Mouse (Mus musculus): ENCODE results near the gene Antxr1. TPM values are rescaled to one million over a fixed set of nuclear protein-coding genes. Genes with fewer than 3 reads are reported as not detected.

The Antxr1 gene
- total and polyA plus RNA-seq, 2 experiments = 0.28 to 0.92 TPM

DNA sequence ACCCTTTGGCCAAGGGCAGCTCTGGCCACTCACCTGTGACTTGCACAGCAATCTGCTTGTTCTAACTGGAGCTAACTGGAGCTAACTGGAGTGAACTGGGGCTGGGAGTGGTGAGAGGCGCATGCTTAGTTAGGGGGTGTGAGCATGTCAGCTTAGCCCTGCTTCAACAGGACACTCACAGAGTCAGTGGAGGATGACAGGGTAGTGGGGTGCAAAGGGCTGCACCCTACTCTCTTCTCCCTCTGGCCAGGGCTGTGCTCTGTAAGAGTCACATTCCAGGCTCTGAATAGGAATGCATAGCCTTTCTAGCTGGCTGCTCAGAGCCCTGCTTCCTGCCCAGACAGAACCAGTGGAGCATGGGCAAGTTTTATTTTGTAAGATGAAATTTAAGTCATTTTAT, 110.3 kb downstream of the Antxr1 start:
- Histone ChIP-seq H3K27ac (replicated peaks; ENCODE audit: insufficient read depth, low read depth, low read length) (no peak overlapping the region), H3K4me1 (ENCODE audit: control insufficient read depth, insufficient read depth, low read length) (no peaks in the 10 kb centered on the region)
- 91% methylated on average over 1 of the region's 1 CpGs for WGBS

DNA sequence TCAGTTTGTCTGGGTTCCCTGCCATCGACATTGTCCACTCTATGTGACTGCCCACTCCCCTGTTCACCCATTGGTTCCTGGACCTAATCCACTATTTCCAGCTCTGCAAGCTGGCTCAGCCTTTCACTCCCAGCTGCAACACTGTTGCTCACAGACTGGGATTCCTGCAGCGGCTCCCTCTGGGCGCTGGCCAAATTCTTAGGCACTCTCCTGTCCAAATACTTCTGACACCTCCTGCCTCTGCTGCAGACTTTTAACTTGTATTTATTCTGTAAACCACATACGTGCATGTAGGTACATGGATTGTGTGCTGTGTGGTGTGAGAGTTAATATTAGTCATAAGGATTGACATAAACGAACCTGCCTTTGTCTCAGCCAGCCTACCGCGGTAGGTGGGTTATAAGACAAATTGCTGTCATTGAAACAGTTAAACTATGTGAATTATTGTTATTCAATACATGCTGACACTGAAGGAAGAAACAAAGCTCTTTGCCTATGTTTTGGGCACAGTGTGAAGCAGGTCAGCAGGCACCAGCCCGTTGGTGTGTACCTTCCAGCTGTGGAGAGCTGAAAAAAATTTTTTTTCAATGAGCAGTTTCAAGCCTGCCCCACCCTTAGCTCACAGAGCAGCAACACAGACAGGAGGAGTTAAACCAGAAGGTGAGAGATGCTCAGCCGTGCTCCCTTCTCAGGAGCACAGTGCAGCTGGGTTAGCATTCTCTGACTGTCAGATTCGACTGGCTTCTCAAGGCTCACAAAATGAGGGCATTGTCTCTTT, 112.6 kb downstream of the Antxr1 start:
- Histone ChIP-seq H3K9ac (ENCODE audit: low read depth, low read length) (no peak overlapping the region), H3K27ac (replicated peaks; ENCODE audit: insufficient read depth, low read depth, low read length) (no peak overlapping the region), H3K4me1 (ENCODE audit: control insufficient read depth, insufficient read depth, low read length) (no peaks in the 10 kb centered on the region), H3K27me3 (ENCODE audit: control insufficient read depth, insufficient read depth, low read length) (no peaks in the 10 kb centered on the region), H3K4me3 (ENCODE audit: insufficient read depth, low read depth, low read length) (no peak overlapping the region), H3K79me2 (ENCODE audit: control insufficient read depth, insufficient read depth, low read length) (no peaks in the 10 kb centered on the region), H3K36me3 (ENCODE audit: control insufficient read depth, insufficient read depth, low read length) (no peaks in the 10 kb centered on the region)
- no peak for DNase-seq (ENCODE audit: extremely low read depth, low read depth, low spot score)
- WGBS = 76% methylated on average over 10 of the region's 10 CpGs
- no peak for TF ChIP-seq POLR2A (IDR thresholded peaks at IDR 0.05; ENCODE audit: extremely low read depth, insufficient read depth, low read length)
- TF ChIP-seq CTCF (IDR thresholded peaks at IDR 0.05; ENCODE audit: low read depth, low read length) = no peak

More for the DNA sequence above, 110.3 kb downstream of the Antxr1 start:
- Histone ChIP-seq H3K4me3 (ENCODE audit: insufficient read depth, low read depth, low read length) (no peak overlapping the region), H3K79me2 (ENCODE audit: control insufficient read depth, insufficient read depth, low read length) (no peaks in the 10 kb centered on the region), H3K27me3 (ENCODE audit: control insufficient read depth, insufficient read depth, low read length) (no peaks in the 10 kb centered on the region), H3K36me3 (ENCODE audit: control insufficient read depth, insufficient read depth, low read length) (no peaks in the 10 kb centered on the region), H3K9ac (ENCODE audit: low read depth, low read length) (no peak overlapping the region)
- no peak for DNase-seq (ENCODE audit: extremely low read depth, low read depth, low spot score)
- TF ChIP-seq CTCF (IDR thresholded peaks at IDR 0.05; ENCODE audit: low read depth, low read length) (no peak), POLR2A (IDR thresholded peaks at IDR 0.05; ENCODE audit: extremely low read depth, insufficient read depth, low read length) (no peak)

DNA sequence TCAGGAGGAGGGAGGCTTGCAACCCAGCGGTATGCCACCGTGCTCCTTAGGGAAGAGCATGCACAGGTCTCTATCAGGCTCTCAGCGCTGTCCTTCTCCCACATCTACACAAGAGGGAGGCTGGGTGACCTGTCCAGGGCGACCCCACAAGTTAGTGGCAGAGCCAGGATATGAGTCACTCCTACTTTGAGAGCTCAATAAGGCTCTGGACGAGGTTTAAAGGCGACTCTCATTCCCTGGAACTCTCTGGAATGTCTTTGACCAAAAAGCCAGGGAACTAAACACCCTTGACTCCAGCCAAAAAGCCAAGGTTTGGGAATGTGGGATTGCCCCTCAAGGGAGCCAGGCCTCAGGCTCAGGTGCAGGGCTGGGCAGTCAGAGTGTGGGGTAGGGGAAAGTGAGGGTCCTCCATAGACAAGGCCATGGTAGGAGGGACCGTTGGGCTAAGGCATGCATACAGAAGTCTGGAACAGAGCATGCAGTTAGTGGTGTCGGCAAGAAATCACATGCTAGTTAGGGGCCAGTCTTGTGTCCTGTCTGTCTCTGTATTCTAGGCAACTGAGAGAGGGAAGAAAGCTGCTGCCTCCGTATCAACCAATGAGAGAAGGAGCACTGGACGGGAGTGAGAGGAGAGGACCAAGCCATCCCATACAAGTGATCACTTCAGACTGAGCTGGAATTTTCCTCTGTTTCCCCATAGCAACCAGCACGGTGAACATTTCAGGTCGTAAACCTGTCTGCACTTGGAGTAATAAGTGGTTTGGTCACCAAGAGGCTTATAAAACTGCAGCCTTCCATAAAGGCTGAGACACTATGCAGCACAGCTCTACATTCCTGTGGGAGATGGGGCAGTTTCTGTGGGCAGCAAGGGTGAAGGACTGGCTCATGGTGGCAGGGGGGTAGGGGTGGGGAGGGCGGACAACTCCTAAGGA, 116.3 kb downstream of the Antxr1 start:
- no peak overlapping the region for H3K27ac ChIP-seq (replicated peaks; ENCODE audit: insufficient read depth, low read depth, low read length)
- no peaks in the 10 kb centered on the region for H3K36me3 ChIP-seq (ENCODE audit: control insufficient read depth, insufficient read depth, low read length)
- WGBS = 84% methylated on average over 13 of the region's 13 CpGs
- TF ChIP-seq POLR2A (IDR thresholded peaks at IDR 0.05; ENCODE audit: extremely low read depth, insufficient read depth, low read length) (no peak), CTCF (IDR thresholded peaks at IDR 0.05; ENCODE audit: low read depth, low read length) (no peak)
- no peaks in the 10 kb centered on the region for H3K79me2 ChIP-seq (ENCODE audit: control insufficient read depth, insufficient read depth, low read length)
- no peak overlapping the region for H3K9ac ChIP-seq (ENCODE audit: low read depth, low read length)
- no peak overlapping the region for H3K4me3 ChIP-seq (ENCODE audit: insufficient read depth, low read depth, low read length)
- no peak for DNase-seq (ENCODE audit: extremely low read depth, low read depth, low spot score)
- peaks cover 5% of the 10 kb centered on the region; the same call in 1 of the 2 replicates for H3K4me1 ChIP-seq (ENCODE audit: control insufficient read depth, insufficient read depth, low read length)
- no peaks in the 10 kb centered on the region for H3K27me3 ChIP-seq (ENCODE audit: control insufficient read depth, insufficient read depth, low read length)

DNA sequence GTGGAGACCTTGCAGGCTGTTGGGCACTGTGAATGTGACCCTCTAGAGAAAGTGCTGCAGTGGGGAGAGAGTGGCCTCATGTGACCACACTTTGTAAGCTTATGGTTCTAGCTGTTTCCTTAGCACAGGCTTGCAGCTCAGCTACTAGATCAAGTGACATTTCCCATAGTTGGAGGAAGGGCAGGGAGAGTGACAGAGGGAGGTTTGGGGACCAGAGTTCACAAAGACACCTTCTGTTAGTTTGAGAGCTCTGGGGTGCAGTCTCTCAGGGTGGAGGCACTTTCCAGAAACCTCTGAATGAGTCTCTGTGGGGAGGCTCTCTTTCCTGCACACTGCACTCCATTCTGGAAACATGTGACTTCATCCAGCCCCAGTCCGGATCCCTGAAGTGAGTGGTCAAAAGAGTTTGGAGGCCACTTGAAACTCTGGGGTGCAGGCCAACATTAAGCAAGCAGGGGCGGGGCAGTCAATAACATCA, 119.5 kb downstream of the Antxr1 start:
- Histone ChIP-seq H3K36me3 (ENCODE audit: control insufficient read depth, insufficient read depth, low read length) (no peaks in the 10 kb centered on the region), H3K4me3 (ENCODE audit: insufficient read depth, low read depth, low read length) (no peak overlapping the region)

DNA sequence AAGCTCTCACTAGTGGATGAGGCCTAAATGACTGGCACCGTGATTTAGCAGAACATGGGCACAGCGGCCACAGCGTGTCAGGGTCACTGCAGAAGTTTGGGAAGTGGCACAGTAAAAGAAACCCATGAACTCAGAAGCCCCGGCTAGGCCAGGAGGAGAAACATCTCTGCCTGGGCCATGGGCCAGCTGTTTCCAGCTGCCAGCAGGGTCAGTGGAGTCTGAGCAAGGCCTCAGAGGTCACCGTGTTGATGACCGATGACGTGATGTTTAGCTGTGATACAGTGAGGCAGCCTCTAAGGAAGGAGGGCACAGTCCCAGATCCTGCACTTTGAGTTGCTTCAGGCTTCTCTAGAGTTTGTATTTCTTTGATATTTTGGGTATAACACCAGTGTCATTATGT, 122.4 kb downstream of the Antxr1 start:
- peak; percentile 94 for DNase-seq (ENCODE audit: extremely low read depth, low read depth, low spot score)
- Histone ChIP-seq H3K36me3 (ENCODE audit: control insufficient read depth, insufficient read depth, low read length) (no peaks in the 10 kb centered on the region), H3K4me3 (ENCODE audit: insufficient read depth, low read depth, low read length) (no peak overlapping the region), H3K79me2 (ENCODE audit: control insufficient read depth, insufficient read depth, low read length) (no peaks in the 10 kb centered on the region), H3K4me1 (ENCODE audit: control insufficient read depth, insufficient read depth, low read length) (peaks cover 8% of the 10 kb centered on the region), H3K27ac (replicated peaks; ENCODE audit: insufficient read depth, low read depth, low read length) (no peak overlapping the region), H3K9ac (ENCODE audit: low read depth, low read length) (no peak overlapping the region), H3K27me3 (ENCODE audit: control insufficient read depth, insufficient read depth, low read length) (no peaks in the 10 kb centered on the region)
- WGBS = 15% methylated on average over 7 of the region's 7 CpGs
- TF ChIP-seq POLR2A (IDR thresholded peaks at IDR 0.05; ENCODE audit: extremely low read depth, insufficient read depth, low read length) = no peak
- no peak for TF ChIP-seq CTCF (IDR thresholded peaks at IDR 0.05; ENCODE audit: low read depth, low read length)

More for the DNA sequence above, 119.5 kb downstream of the Antxr1 start:
- no peaks in the 10 kb centered on the region for H3K27me3 ChIP-seq (ENCODE audit: control insufficient read depth, insufficient read depth, low read length)
- no peak overlapping the region for H3K9ac ChIP-seq (ENCODE audit: low read depth, low read length)
- 9% methylated on average over 2 of the region's 2 CpGs for WGBS
- peak; percentile 73 for DNase-seq (ENCODE audit: extremely low read depth, low read depth, low spot score)
- peaks cover 8% of the 10 kb centered on the region for H3K4me1 ChIP-seq (ENCODE audit: control insufficient read depth, insufficient read depth, low read length)
- TF ChIP-seq CTCF (IDR thresholded peaks at IDR 0.05; ENCODE audit: low read depth, low read length) (no peak), POLR2A (IDR thresholded peaks at IDR 0.05; ENCODE audit: extremely low read depth, insufficient read depth, low read length) (no peak)
- no peaks in the 10 kb centered on the region for H3K79me2 ChIP-seq (ENCODE audit: control insufficient read depth, insufficient read depth, low read length)
- H3K27ac ChIP-seq (replicated peaks; ENCODE audit: insufficient read depth, low read depth, low read length) = no peak overlapping the region; the same call in 1 of the 2 replicates
